Mouse (Mus musculus) T-helper 1 cell (primary cell): ENCODE results near the gene Adamts13.

Source experiments
- in situ Hi-C: fragments of 300-600 bp; cut with MboI, MseI; formaldehyde crosslinking; loops from one replicate; pipeline ENCODE4 v1.15.1; 2025; ENCODE audit warnings: high pct_unique_total_duplicates

Adamts13 gene

GRCm38 (mm10) chr2:26967262-26967661 lies 6.0 kb upstream of the Adamts13 start:
- in situ Hi-C loops = no loop called here

DNA sequence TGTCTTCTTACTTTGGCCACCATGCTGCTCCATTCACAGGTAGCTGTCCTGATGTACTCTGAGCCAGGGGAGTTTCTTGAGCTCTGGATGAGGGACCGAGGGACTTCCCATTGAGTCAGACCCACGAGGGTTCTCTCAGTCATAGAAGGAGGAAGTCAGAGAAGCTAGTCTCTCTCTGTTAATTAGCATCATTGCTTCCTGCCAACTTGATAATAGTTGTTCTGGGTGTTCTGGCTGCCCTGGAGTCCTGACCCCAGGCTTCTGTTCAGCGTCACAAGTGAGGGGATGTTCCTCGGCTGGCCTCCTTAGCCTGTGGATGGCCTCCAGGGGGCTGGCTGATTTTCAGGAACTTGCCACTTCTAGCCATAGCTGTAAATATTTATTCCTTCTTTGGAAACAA lies 744 bp downstream of the Adamts13 start:
- in situ Hi-C loops = no loop called here

- in situ Hi-C loops = no loop called here
Observed at GRCm38 (mm10) chr2:26980361-26980760, 7.1 kb downstream of the Adamts13 start.

DNA sequence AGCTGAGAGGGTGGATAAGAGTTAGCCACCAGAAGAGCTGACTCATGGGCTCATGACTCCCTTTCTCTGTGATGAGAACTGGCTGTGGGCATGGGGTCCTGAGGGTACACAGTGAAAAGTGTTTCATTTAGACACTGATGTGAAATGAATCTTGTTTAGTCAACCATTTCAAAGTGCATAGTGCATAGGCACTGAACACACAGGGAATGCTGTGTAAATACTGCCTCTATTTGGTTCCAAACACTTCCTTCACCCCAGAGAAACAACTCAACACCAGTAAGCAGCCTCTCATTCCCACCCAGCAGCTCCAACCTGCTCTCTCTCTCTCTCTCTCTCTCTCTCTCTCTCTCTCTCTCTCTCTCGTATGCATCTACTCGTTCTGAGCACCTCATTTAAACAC lies 11.0 kb downstream of the Adamts13 start:
- in situ Hi-C loops = no loop called here

GRCm38 (mm10) chr2:26984640-26985039 lies 11.4 kb downstream of the Adamts13 start:
- in situ Hi-C loops = no loop called here

GRCm38 (mm10) chr2:26993936-26994335 lies 20.7 kb downstream of the Adamts13 start:
- in situ Hi-C loops = no loop called here

- in situ Hi-C loops = no loop called here
Observed at GRCm38 (mm10) chr2:26997498-26997897, 24.3 kb downstream of the Adamts13 start.

- in situ Hi-C loops = no loop called here
Observed at GRCm38 (mm10) chr2:26997993-26998392, 24.8 kb downstream of the Adamts13 start.

DNA sequence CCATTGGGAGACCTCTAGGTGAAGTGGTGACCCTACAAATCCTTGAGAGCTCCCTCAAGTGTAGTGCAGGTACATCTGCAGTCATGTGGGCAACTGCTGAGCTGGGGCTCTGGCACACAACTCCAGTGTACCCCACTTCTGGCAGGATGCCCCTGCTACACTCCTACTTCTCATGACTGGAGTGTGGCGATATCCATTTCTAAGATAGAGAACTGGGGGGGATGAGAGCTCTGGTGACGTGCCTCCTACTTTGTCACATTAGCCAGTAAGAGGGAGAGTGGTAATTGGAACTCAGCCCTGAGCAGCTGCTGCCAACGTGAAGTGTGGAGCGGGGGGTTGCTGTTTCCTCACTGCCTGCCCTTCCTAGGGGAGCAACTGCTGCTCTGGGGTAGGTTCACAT lies 33.0 kb downstream of the Adamts13 start:
- in situ Hi-C loops = loop anchor here (5.0 kb wide), 1 partner anchor 69 kb away; no protein-coding TSS in a partner anchor

DNA sequence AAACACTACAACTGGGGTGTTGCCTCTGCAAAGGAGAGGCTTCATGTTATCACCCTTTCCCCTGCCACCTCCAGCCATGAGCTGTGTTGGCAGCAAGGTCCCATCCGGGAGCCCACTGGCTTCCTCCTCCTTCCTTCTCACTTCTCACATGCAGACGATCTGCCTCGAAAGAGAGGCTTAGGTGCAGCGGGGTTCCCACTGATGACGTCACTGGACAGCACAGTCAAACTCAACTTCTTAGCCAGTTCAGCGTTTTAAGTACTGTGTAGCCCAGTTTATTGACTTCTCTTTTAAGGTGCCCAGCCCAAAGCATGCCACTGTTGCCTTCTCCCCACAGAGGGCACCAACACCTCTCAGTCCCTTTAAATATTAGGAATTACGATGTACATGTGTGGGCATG lies 34.5 kb downstream of the Adamts13 start:
- in situ Hi-C loops = loop anchor here (5.0 kb wide), 1 partner anchor 70 kb away; no protein-coding TSS in a partner anchor

DNA sequence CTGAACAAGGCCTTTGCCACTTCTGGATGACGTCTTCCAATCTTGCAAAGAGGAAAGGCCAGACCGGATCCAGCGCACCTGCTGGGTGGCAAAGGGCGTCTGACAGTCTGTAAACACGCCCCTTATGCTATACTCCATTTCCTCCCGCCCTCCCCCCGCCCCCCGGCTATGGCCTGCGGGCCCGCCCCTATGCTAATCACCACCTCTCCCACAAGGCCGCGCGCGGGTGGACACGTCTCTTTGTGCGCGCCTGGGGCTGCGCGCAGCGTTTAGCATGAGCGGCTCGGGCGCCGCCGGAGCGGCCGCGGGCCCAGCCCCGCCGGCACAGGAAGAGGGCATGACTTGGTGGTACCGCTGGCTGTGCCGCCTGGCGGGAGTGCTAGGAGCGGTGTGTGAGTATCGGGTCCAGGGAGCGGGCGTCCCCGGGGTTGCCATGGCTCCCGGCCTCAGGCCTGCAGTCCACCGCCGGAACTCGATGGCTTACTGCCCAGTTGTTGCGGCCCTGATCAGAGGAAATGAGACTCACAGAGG lies 36.6 kb downstream of the Adamts13 start, which contains the start of gene Cacfd1:
Gene Cacfd1 (plus strand): TSS at position 213 of the 531 bp plus-strand sequence.
- in situ Hi-C loops = loop anchor here (5.0 kb wide), 1 partner anchor 72 kb away; no protein-coding TSS in a partner anchor

DNA sequence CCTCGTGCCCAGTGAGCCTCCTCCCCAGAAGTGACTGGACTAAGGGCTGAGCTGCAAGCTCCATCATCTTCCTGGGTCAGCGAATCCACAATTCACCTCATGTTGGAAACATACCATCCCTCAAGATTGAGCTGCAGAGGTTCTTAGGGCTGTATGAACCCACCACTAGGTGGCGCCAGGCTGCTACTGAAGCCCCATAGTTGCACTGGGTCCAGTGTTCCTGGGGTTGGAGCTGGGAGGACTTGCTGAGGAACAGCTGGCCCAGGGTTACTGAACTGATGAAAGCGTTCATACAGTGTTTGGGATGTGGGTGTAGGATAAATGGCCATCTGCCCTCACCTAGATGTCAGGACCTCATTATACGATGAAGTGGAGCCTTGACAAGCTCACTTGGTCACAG lies 44.6 kb downstream of the Adamts13 start:
- in situ Hi-C loops = no loop called here

DNA sequence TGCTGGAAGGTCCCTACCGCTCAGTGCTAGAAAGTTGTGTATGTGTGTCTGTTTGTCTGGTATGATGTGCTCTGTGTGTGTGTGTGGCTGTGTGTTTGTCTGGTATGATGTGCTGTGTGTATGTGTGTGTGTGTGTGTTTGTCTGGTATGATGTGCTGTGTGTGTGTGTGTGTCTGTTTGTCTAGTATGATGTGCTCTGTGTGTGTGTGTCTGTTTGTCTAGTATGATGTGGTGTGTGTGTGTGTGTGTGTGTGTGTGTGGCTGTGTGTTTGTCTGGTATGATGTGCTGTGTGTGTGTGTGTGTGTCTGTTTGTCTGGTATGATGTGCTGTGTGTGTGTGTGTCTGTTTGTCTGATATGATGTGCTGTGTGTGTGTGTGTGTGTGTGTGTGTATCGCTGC lies 46.3 kb downstream of the Adamts13 start:
- in situ Hi-C loops = no loop called here

DNA sequence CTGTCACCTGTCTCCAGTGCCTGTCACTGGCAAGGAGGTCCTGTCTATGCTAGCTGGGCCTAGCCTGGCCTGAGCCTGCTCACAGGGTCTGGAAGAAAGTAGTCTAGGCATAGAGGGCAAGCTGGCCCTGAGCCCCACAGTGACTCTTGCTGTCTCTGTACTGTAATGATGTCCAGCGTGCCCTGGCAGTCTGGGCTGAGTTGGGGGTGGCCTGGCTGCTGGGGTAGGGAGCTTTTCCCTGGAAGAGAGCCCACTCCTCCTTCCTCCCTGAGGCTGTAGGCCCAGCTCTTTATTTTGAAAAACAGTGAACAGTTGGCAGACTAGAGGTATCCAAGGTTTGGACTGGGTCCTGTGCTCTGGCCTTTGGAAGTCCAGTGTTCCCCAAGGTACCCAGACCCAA lies 47.9 kb downstream of the Adamts13 start:
- in situ Hi-C loops = no loop called here

DNA sequence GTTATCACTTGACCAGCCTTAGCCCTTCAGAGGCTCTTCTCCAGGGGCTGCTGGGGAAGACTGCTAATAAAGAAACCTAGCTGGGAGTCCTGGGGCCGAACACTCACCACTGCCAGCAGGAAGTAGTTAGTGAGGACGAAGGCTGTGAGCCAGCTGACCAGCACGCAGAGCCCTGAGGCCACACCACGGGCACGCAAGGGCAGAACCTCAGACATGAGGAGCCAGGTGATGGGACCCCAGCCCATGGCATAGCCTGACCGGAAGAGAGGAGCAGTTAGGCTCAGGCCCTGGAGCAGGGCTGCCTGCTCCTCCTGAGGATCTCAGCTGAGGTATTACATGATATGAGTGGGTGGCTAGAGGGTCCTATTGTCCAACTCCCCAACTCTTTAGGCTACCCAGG lies 49.4 kb downstream of the Adamts13 start:
- in situ Hi-C loops = no loop called here

GRCm38 (mm10) chr2:27024136-27024535 lies 50.9 kb downstream of the Adamts13 start:
- in situ Hi-C loops = no loop called here

DNA sequence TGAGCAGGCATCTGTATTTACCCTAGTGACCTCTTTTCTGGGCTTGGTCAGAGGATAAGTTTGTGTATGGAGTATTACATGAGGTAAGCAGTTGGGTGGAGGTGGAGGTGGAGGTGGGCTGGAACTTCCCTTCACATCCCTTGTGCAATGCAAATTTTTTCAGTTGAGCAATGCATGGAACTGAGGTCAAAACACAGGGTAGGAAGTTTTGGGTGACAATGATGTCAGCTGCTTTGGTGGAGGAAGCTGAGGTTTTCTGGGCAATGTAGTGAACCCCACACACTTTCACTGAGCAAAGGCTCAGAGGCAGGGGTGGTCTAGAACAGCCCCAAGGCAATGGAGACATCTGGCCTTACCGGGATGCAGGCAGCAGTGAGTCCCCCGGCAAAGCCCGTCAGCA lies 52.3 kb downstream of the Adamts13 start:
- in situ Hi-C loops = loop anchor here (5.0 kb wide), 1 partner anchor 93 kb away; the partner anchor contains the start of genes Stkld1 and Surf4

DNA sequence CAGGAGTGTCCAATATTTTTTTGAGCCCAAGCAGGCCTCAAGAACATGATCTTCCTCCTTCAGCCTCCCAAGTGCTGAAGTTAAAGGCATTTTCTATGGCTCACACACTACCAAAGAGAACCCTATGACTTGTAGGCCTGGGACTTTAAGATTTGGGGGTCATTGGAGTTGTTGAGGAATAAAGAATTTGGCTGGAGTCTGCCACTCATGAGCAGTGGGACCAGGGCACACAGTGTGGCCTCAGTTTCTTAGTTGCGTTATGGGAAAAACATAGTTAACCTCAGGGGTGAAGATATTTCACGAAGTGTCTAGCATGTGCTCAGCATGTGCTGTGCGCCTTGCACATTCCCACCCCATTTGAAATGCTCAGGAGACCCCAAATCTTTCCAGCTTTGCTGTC lies 53.1 kb downstream of the Adamts13 start:
- in situ Hi-C loops = loop anchor here (5.0 kb wide), 1 partner anchor 94 kb away; the partner anchor contains the start of genes Stkld1 and Surf4

- in situ Hi-C loops = loop anchor here (5.0 kb wide), 1 partner anchor 95 kb away; the partner anchor contains the start of genes Stkld1 and Surf4
Observed at GRCm38 (mm10) chr2:27026857-27027617, 53.8 kb downstream of the Adamts13 start.

GRCm38 (mm10) chr2:27027618-27028436 lies 54.6 kb downstream of the Adamts13 start, which contains the start of gene Slc2a6:
Gene Slc2a6, minus strand, starts transcription at chr2:27027998.
- in situ Hi-C loops = loop anchor here (5.0 kb wide), 1 partner anchor 96 kb away; the partner anchor contains the start of genes Stkld1 and Surf4

DNA sequence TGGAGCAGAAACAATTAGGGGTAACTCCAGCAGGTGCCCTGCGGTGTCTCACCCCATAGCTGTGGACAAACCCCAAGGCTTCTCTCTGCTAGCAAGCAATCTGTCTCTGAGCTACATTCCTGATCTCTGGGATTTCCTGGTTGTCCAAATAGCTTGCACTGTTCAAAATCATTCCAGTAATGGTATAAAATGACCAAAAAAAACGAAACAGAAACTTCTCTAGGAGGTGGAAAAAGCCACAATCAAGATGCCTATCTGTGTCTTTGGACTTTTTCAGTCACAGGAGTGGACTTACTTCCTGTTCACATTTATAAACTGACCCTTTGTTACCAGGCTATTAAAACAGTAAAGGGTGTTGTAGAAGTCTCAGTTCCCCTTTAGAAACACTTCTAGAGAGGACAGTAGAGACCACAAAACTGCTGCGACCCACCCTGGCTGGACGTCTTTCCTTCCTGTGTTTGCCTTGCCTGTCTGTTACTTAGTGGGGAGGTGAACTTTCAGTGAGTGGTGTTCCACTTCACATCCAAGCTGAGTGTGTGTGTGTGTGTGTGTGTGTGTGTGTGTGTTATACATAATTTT lies 55.3 kb downstream of the Adamts13 start:
- in situ Hi-C loops = loop anchor here (5.0 kb wide), 1 partner anchor 96 kb away; the partner anchor contains the start of genes Stkld1 and Surf4
